Mouse (Mus musculus): ENCODE results near the gene 4930415O20Rik.

The 4930415O20Rik gene

GRCm38 (mm10) chr15:98570873-98571538, at the start of gene 4930415O20Rik, which contains the start of gene Ccnt1:
Gene 4930415O20Rik, plus strand, starts transcription at chr15:98571004.
Gene Ccnt1, minus strand, starts transcription at chr15:98570923.
- no peak for DNase-seq (ENCODE audit: low read depth, low spot score)

GRCm38 (mm10) chr15:98521245-98521644, 49.6 kb upstream of the 4930415O20Rik start:
- DNase-seq (ENCODE audit: low read depth, low spot score): no peak

- DNase-seq (ENCODE audit: low read depth, low spot score): no peak
Measured at GRCm38 (mm10) chr15:98526057-98526456, 44.7 kb upstream of the 4930415O20Rik start.

- no peak for DNase-seq (ENCODE audit: low read depth, low spot score)
Measured at GRCm38 (mm10) chr15:98527056-98527771, 43.6 kb upstream of the 4930415O20Rik start.

- no peak for DNase-seq (ENCODE audit: low read depth, low spot score)
Measured at GRCm38 (mm10) chr15:98528066-98528563, 42.7 kb upstream of the 4930415O20Rik start.

GRCm38 (mm10) chr15:98532281-98532680, 38.5 kb upstream of the 4930415O20Rik start:
- no peak for DNase-seq (ENCODE audit: low read depth, low spot score)

GRCm38 (mm10) chr15:98533035-98533531, 37.7 kb upstream of the 4930415O20Rik start:
- DNase-seq (ENCODE audit: low read depth, low spot score): no peak

- DNase-seq (ENCODE audit: low read depth, low spot score): peak; percentile 99
Measured at GRCm38 (mm10) chr15:98533881-98534627, 36.8 kb upstream of the 4930415O20Rik start, which contains the start of gene Kansl2. Gene Kansl2, minus strand, starts transcription at chr15:98534264.

- DNase-seq (ENCODE audit: low read depth, low spot score): no peak
Measured at GRCm38 (mm10) chr15:98535921-98536320, 34.9 kb upstream of the 4930415O20Rik start.

- no peak for DNase-seq (ENCODE audit: low read depth, low spot score)
Measured at GRCm38 (mm10) chr15:98536828-98537510, 33.8 kb upstream of the 4930415O20Rik start.

GRCm38 (mm10) chr15:98537923-98538322, 32.9 kb upstream of the 4930415O20Rik start:
- no peak for DNase-seq (ENCODE audit: low read depth, low spot score)

- no peak for DNase-seq (ENCODE audit: low read depth, low spot score)
Measured at GRCm38 (mm10) chr15:98541064-98541463, 29.7 kb upstream of the 4930415O20Rik start.

GRCm38 (mm10) chr15:98543341-98543740, 27.5 kb upstream of the 4930415O20Rik start:
- DNase-seq (ENCODE audit: low read depth, low spot score): no peak

GRCm38 (mm10) chr15:98545151-98545550, 25.7 kb upstream of the 4930415O20Rik start:
- DNase-seq (ENCODE audit: low read depth, low spot score): no peak

GRCm38 (mm10) chr15:98546843-98547242, 24.0 kb upstream of the 4930415O20Rik start:
- no peak for DNase-seq (ENCODE audit: low read depth, low spot score)

- no peak for DNase-seq (ENCODE audit: low read depth, low spot score)
Measured at GRCm38 (mm10) chr15:98552758-98553157, 18.0 kb upstream of the 4930415O20Rik start.

- no peak for DNase-seq (ENCODE audit: low read depth, low spot score)
Measured at GRCm38 (mm10) chr15:98555881-98556280, 14.9 kb upstream of the 4930415O20Rik start.

GRCm38 (mm10) chr15:98557186-98557585, 13.6 kb upstream of the 4930415O20Rik start:
- no peak for DNase-seq (ENCODE audit: low read depth, low spot score)

GRCm38 (mm10) chr15:98566973-98567277, 3.9 kb upstream of the 4930415O20Rik start:
- DNase-seq (ENCODE audit: low read depth, low spot score): no peak

GRCm38 (mm10) chr15:98567278-98568134, 3.3 kb upstream of the 4930415O20Rik start:
- DNase-seq (ENCODE audit: low read depth, low spot score): peak; percentile 100
